Mouse (Mus musculus): ENCODE data around the gene Cdc42bpg.
A peak's percentile ranks its signal among the peaks of the same experiment; 100 is the strongest.
"Not testable (repeated sequence)": the region's sequence is repeated elsewhere in the genome, so short reads cannot be mapped to it uniquely, and the experiment has no call there.

Cdc42bpg gene

DNA sequence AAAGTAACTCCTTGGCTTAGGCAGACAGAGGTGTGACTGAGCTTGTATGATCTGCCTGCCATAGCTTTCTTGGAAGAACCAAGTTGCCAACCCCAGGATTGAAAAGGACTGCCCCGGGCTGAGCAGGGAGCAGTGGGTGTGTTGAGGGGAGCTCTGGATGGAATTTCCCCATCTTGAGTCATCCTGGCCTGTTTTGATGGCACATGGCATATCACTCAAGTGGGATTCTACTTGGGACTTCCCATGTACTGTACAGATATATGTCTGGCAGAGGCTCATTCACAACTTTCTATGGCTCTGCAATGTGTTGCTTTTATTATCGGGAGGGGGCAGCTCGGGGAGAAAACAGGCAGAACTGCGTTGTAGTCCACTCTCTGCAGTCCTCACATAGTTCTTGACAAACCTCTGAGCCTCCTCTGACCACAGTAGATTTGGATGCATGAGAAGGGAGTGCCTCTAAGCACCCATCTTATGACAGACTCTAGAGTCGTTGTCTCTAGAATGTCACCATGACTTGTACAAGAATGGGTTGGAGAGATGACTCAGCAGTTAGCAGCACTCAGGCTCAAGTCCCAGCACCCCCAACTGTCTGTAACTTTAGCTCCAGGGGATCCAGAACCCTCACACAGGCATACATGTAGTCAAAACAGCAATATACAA is 9.6 kb upstream of the Cdc42bpg start:
- DNase-seq (ENCODE audit: low read depth, low spot score), result peak; percentile 32

DNA sequence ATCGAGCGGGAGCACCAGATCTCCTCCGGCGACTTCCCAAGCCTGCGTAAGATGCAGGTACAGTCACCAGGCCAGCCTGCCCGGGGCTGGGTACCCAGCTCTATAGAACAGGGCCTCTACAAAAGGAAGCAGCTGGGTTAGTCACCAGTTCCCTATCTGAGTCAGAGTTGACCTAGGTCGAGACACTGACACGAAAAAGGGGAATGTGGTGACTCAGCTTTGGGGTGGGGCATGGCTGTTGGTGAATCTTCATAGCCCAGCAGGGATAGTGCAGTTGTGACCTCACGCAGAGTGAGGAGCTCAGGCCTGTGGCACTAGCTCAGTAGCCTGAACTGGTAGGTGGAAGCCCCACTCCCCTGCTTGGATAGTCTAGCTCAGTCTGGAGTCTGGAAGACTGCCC is 8.6 kb upstream of the Cdc42bpg start:
- DNase-seq (ENCODE audit: low read depth, low spot score), result peak; percentile 86

DNA sequence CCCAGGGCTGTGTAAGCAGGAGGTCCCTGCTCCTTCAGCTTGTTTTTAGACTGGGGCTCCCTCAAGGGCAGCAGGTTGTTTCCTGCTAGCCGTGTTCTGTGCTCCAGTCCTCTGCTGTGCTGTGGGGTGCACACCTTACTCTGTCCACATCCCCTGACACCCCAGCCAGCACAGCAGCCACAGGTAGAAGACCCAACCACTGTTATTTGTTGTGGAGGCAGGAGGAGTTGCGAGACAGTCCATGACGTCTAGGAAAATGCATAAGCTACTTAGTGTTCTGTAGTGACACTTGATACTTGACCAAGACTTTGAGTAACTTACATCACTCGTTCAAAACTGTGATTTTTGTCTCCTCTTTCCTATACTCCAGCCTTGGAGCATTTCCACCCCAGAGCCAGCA is 7.3 kb upstream of the Cdc42bpg start:
- no peak for DNase-seq (ENCODE audit: low read depth, low spot score)

DNA sequence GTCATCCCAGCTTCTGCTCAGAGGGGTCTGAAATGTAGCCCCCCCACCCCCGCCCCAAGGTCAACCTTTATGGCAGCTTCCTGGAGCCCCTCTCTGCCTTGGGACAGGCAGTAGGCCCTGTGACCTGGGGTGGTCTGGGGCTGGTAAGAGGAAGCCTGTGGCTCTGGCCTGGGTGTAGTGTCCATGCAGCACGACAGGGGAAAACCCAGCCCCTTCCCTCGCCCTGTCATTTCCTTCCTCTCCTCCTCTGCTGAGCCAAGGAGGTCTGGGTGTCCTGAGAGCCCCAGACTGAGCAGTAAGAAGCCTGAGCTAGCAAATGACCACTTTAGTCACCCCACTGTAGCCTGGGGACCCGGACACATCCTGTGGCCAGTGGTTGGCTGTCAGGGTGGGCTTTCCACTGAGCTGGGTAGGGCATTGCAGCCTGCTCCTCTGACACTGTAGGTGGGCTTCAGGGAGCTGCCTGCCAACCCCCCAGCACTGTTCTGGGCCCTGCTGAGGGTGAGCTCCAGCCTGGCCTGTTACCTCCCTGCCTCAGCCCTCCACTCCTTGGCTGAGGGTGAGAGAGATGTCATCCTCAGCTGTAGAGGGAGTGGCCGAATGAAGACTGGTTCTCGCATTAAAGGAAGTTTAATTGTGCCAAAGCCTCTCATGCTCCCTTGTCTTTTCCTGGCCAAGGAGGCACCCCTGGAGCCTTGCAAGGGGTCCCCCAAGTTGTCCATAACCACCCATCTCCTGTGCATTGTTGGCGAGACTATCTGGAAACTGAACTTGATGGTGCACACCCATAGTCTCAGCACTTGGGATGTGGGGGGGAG is 6.6 kb upstream of the Cdc42bpg start:
- no peak for DNase-seq (ENCODE audit: low read depth, low spot score)

DNA sequence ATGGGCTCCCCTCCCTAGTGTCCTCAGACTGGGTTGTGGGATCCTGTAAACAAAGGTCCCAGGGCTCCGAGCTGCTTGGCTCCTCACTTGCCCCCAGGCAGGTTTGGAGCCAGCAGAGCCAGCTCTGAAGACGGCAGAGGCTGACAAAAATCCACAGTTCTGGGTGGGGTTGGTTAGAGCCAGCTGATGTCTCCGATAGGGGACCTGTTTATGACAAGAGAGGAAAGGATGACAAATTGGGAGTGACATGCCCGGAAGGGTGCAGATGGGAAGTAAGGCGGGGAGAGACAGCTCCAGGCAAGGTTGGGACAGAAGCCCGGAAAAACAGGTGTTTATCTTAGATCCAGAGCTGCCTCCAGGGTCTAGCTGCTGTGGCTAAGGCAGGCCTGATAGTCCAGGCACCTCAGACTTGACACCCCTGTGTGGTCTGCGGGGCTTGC is 5.8 kb upstream of the Cdc42bpg start:
- DNase-seq (ENCODE audit: low read depth, low spot score), result no peak

DNA sequence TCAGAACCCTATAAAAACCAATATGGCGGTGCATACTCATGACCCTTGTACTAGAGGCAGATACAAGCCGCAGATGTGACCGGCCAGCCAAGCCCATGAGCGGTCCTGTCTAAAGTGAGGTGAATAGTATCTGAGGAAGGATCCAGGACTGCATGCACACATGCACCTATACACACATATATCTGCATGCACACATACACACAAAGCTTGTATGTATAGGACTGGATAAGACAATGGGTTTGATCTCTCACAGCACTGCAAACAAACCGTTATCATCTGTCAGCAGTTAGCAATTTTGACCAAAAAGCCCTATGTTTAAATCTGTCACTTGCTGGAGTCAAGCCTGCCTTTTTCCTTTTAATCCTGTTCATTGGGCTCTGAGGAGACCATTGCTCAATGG is 4.1 kb upstream of the Cdc42bpg start:
- DNase-seq (ENCODE audit: low read depth, low spot score), result no peak

DNA sequence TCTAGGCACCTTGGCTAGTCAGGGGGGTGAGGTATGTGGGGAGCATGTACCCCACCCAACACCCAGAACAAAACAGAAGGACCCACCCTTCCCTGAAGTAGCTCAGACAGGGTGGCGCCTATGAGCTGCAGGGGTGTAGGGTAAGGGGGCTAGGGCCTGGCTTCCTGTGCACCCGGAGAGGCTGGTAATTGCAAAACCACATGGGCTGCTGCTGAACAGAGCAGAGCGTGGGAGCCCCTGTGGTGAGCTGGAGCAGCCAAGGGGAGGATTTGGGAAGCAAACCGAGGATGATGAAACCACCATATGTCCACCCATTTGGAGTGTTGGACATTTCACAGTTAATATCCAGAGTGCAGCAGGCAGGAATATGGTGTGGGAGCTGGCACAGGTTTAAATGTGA is 3.7 kb upstream of the Cdc42bpg start:
- DNase-seq (ENCODE audit: low read depth, low spot score), result no peak

DNA sequence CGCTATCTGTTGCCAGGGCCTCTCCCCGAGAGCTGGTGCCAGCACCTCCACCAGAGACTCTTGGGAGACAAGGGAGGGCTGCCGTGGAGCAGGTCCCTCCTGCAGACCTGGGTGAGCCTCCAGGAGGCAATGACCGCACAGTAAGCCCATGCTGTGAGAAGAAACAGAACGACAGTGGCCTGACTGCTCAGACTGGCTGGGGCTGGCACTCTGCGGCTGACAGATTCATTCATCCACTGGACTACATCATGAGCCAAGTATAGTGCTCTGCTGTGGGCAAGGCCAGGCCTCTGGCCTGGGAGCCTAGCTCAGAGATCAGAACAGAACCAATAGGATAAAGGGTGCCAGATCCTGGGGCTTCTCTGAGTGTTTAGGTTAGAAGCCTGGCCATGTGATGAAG is 2.4 kb upstream of the Cdc42bpg start:
- DNase-seq (ENCODE audit: low read depth, low spot score), result no peak

DNA sequence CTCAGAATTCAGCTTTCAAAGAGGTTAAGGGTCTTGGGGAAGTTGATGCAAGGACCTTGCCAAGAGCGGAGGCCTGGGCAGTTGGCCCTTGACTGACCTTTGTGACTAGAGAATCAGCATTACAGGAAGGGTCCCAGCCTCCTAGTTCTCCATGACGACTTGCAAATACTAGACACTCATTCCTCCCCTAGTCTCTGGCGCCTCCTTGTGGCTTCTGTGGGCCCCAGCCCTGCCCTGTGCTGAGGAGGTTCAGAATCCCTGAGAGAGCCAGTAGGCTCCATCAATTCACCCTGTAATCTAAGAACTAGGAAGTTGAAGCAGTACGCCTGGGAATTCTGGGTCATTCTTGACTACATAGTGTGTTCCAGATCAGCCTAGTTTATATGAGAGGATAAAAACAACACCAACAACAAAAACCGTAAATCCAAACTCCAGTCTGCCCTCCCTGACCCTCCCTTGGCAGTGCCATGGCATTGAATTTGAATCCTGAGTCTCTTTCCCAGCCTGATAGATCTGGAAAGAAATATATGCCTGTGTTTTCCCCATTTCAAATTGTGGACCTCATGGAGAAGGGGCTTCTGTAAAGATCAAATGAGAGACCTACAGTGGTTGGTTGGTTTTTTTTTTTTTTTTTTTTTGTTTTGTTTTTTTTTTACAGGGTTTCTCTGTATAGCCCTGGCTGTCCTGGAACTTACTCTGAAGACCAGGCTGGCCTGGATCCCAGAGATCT is 1.3 kb upstream of the Cdc42bpg start:
- DNase-seq (ENCODE audit: low read depth, low spot score), result peak; percentile 89

DNA sequence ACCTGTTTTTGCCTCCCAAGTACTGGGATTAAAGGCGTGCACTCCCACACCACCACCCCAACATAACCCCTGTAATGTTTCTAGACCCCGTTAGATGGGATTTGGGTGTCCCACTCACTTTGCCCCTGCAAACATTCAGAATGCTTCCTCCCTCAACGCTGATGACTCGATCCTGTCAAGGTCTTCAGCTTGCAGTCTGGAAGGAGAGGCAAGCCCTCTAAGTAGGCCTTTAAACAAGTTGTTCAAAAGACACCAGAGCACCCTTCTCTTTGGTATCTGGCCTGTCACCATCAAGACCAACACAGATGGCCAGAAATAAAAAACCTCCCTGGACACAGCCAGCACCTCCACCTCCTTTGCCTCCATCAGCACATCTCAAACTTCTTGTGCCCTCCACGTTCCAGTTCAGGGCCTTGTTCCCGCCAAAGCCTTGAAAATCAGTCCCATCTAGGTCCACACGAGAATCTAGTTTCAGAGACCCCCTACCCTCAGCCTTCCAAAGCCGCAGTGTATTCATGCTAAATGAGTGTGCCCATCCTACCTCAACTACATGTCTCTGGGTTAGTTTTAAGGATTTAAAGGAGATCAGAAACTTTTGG is 640 bp upstream of the Cdc42bpg start:
- no peak for DNase-seq (ENCODE audit: low read depth, low spot score)

DNA sequence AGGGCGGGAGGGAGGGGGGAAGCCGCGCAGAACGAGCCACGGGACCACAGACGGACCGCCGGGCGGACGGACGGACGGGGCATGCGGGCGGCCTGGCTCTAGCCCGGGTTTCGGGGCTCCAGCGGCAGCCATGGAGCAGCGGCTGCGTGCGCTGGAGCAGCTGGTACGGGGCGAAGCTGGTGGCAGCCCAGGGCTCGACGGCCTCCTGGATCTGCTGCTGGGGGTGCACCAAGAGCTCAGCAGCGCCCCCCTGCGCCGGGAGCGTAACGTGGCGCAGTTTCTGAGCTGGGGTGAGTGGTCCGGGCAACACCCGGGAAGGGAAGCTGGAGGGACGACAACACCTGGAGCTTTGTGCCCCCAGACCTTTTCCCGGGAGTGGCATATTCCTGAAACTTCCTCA is 330 bp downstream of the Cdc42bpg start:
- peak; percentile 88 for DNase-seq (ENCODE audit: low read depth, low spot score)

DNA sequence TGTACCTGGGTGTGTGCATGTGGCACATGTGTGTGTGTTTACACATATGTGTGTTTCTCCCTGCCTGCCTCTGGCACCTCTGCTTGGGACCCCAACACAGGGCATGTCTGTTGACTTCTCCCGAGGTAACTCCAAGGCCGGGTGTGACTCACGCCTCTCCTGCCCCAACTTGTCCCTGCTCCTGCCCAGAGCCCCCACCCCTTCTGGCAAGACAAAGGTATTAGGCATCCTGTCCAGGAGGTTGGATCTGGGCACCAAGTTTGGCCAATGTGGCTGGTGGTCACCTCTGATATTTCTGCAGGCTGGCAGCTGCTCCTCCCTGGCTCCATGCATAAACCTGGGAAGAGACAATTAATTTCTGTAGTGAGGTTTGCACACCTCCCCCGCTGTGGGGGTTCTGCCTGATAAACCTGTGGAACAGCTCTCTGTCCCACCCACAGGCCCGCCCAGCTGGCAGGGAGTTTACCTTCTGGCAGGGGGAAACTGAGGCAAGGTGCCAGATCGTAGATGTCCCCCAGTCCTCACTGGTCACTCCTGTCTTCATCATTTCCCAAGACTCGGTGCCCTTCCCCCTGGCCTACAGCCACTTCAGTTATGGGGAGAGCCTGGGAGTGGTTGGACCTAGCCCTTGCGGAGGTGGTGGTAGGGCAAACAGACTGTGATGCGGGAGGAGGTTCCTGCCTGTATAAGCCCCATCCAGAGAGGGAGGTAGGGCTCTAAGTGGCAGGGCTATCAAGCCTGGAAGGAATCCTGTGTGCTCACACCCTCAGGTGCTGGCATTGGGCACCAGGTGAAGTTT is 1.7 kb downstream of the Cdc42bpg start:
- DNase-seq (ENCODE audit: low read depth, low spot score), result no peak

DNA sequence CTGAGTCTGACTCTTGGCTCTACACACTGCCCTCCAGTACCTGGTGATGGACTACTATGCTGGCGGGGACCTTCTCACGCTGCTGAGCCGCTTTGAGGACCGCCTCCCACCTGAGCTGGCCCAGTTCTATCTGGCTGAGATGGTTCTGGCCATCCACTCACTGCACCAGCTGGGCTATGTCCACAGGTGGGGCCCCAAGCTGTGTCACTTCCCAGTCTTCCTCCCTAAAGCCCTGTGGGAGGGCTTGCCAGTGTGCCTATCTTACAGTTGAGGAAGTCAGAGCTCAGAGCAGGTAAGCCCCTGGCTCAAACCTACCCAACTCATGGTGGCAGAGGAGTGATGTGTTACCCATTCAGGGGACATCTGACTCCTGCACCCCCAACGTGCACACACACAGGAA is 3.9 kb downstream of the Cdc42bpg start:
- no peak for DNase-seq (ENCODE audit: low read depth, low spot score)

DNA sequence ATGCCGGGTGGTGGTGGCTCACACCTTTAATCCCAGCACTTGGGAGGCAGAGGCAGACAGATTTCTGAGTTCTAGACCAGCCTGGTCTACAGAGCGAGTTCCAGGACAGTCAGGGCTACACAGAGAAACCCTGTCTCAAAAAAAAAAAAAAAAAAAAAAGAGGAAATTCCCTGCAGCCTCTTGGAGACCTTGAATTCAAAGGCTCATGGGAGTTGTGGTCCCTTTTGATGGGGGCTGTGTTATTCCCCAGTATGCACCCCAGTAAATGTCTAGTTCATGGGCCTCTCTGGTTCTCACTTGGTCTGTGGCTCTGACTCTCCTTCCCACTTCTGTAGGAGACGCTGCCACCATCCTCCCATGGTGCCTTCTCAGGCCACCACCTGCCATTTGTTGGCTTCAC is 5.5 kb downstream of the Cdc42bpg start:
- not testable (repeated sequence) for DNase-seq (ENCODE audit: low read depth, low spot score)

DNA sequence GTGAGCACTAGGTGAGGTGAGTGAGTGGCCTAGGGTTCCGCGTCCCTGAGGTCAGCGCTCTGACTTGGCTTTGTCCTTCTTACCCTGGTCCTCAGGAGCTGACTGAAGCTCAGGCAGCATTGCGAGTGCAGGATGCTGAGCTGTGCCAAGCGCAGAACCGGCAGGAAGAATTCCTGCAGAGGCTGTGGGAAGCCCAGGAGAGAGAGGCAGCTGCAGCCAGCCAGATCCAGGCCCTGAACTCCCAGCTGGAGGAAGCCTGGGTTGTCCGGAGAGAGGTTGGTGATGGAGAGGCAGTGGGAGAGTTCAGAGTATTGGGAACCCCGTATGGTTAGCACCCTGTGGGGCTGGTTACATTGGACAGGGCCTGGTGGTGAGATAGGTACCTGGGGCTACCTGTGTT is 7.5 kb downstream of the Cdc42bpg start:
- no peak for DNase-seq (ENCODE audit: low read depth, low spot score)

DNA sequence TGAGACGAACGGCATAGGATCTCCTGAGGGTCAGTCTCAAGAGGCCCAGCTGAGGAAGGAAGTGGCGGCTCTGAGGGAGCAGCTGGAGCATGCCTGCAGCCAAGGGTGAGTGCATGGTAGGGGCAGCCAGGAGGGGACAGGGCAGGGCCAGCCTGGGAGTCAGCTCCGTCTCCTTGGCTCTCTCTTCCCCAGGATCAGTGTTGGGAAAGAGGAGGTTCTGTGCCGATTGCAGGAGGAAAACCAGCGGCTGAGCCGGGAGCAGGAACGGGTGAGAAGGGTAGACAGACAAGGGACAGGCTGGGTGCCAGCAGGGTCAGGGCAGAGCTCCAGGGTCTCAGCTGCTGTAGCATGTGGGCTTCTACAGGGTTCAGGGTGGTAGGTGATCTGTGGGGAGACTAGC is 8.3 kb downstream of the Cdc42bpg start:
- DNase-seq (ENCODE audit: low read depth, low spot score), result no peak

DNA sequence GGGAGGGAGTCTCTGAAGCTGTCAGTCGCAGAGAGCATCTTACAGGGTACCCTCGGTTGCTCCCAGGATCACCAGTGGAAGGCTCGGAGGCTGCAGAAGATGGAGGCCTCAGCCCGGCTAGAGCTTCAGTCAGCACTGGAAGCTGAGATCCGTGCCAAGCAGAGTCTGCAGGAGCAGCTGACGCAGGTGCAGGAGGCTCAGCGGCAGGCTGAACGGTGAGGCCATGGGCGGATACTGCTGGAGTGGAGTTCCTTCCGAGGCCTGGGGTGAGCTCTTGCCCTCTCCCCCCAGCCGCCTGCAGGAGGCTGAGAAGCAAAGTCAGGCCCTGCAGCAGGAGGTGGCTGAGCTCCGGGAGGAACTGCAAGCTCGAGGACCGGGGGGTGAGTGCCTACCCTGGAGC is 9.3 kb downstream of the Cdc42bpg start:
- DNase-seq (ENCODE audit: low read depth, low spot score), result no peak

DNA sequence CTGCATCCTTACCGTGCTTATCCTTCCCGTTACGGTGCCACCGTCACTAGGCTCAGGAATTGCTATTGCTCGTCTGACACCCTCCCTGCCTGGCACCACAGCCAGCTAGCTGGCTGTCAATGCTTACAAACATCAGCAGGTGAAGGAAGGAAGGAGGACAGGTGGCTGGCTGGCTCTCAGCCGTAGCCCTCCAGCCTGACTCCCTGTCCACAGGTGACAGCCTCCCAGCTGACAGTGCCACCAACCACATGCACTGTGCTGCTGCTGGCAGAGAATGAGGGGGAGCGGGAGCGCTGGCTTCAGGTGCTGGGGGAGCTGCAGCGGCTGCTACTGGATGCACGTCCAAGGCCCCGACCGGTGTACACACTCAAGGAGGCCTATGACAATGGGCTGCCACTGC is 11.9 kb downstream of the Cdc42bpg start:
- DNase-seq (ENCODE audit: low read depth, low spot score), result no peak

DNA sequence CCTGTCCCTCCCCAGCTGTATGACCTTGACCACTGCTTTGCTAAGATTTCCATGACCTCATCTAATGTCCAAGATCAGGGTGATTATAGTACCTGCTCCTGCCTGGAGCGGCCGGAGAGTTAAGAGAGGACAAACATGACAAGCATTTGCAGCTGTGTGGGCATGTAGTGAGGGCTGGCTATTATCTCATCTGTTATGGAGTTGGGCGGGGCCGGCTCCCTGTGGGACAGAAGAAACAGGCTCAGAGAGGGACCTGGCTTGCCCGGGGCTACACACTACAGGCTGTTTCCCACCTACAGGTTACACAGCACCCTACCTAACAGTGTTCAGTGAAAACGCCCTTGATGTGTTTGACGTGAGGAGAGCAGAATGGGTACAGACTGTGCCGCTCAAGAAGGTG is 15.1 kb downstream of the Cdc42bpg start:
- DNase-seq (ENCODE audit: low read depth, low spot score), result peak; percentile 21

DNA sequence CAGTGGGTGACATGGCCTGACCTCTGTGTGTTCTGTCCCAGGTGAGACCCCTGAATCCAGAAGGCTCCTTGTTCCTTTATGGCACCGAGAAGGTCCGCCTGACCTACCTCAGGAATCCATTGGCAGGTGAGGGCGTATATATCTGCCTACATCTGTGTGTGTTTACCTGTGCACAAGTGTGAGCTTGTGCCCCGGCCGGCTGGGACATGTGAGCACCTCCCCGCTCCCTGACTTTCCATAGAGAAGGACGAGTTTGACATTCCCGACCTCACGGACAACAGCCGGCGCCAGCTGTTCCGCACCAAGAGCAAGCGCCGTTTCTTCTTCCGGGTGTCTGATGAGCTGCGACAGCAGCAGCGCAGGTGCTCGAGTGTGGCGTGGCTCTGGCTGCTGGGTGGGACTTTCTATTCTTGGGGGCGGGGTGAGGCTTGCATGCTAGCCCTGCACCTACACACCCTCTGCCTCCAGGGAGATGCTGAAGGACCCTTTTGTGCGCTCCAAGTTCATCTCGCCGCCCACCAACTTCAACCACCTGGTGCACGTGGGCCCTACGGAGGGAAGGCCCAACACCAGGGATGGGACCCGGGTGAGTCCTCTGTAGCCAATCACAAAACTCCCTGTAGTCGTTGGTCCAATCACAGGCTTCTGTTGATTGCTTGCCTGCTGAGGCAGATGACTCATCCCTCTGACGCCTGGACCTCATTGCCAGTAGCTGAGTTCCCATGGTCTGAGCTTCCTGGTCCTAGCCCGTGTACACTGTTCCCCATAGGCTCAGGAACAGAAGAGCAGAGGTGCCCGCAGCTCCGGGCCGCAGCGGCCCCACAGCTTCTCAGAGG is 15.7 kb downstream of the Cdc42bpg start:
- DNase-seq (ENCODE audit: low read depth, low spot score), result peak; percentile 94

DNA sequence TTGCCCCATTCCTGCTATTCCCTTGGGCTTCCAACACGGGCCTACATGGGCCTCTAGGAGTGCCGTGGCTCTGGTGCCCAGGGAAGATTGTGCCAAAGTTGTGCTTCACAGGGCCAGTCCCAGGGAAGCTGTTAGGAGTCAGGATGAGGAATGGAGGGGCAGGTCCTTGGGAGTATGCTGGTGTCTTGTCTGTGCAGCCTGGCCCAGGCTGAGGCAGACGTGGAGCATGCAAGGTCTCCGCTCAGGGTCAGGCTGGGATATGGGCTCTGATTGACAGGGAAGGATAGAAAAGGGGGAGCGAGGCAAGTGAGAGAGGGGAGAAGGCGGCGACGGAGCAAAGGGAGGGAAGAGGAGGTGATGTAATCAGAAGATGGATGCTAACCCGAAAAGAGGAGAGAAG is 18.5 kb downstream of the Cdc42bpg start:
- no peak for DNase-seq (ENCODE audit: low read depth, low spot score)

Measured in A20 (cell line).